Mouse (Mus musculus): ENCODE measurements at regions not wholly inside any gene's neighbourhood (a gene's known extent, or its start where the extent isn't known, plus 50 kb on each side); places are given as distances from the start of the nearest gene placed in this dataset.

DNA sequence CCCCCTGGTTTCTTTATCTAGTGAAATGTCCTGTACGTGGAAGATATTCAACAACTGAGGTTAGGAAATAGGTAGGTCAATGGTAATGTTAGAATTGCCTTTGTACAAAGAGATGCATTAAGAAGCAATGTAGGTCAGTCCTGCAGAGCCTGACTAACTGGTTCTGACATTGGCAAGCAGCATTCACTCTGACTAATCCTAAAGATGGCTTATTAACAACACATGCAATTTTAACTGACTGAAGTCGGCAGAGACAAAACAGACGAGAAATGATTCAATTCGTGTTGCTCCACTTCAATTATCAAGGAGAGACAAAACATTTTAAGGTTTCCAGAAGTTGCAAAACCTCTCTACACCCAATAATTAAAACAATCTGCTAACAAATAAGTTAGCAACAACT lies 470.0 kb upstream of the Cited2 start:
- DNase-seq (ENCODE audit: low spot score) (no peak), ATAC-seq (ENCODE audit: insufficient number of reproducible peaks, low FRiP score, low TSS enrichment, low read depth) (no peak)
- no peak overlapping the region for H3K4me2 ChIP-seq (ENCODE audit: low read depth, severe bottlenecking)
- no peak overlapping the region for H3K4me3 ChIP-seq (ENCODE audit: low read depth, low read length)
- peaks cover 7% of the 10 kb centered on the region; the same call in 1 of the 2 replicates for H3K4me1 ChIP-seq (ENCODE audit: control insufficient read depth, insufficient read depth, low read length)
- H3K9ac ChIP-seq (ENCODE audit: low read length): no peak overlapping the region
- H3K27ac ChIP-seq (replicated peaks; ENCODE audit: low read depth, low read length): no peak overlapping the region
- H3K9me3 ChIP-seq (ENCODE audit: control insufficient read depth, low read length): no peaks in the 10 kb centered on the region
- no peaks in the 10 kb centered on the region for H3K36me3 ChIP-seq (ENCODE audit: control insufficient read depth, insufficient read depth, low read length)
- no peaks in the 10 kb centered on the region for H3K27me3 ChIP-seq (ENCODE audit: control insufficient read depth, insufficient read depth, low read length)
- WGBS: 22% methylated on average over 4 of the region's 4 CpGs

DNA sequence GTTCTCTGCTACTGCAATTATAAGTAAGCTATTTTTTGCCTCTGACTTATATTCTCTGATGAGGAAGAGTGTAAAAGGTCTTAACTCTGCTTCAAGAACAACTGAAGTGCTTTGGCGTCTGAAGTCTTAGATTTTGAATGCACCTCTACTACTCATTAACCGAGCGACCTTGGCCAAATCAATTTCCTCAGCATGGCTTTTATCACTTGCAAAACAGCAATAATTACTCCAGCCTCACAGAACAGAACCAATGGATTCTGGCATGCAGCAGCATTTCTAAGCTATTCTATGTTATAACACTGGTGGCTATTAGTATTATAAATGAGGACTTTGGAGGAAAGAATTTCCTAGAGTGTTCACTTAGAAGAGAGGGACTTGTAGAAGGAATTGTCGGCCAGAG lies 462.9 kb upstream of the Cited2 start:
- DNase-seq (ENCODE audit: low spot score) (no peak), ATAC-seq (ENCODE audit: insufficient number of reproducible peaks, low FRiP score, low TSS enrichment, low read depth) (no peak)
- H3K4me1 ChIP-seq (ENCODE audit: control insufficient read depth, insufficient read depth, low read length): peaks cover 15% of the 10 kb centered on the region
- no peaks in the 10 kb centered on the region; the same call in 1 of the 2 replicates for H3K9me3 ChIP-seq (ENCODE audit: control insufficient read depth, low read length)
- no peaks in the 10 kb centered on the region for H3K36me3 ChIP-seq (ENCODE audit: control insufficient read depth, insufficient read depth, low read length)
- 28% methylated on average over 4 of the region's 4 CpGs for WGBS
- no peak overlapping the region for H3K9ac ChIP-seq (ENCODE audit: low read length)
- no peaks in the 10 kb centered on the region for H3K27me3 ChIP-seq (ENCODE audit: control insufficient read depth, insufficient read depth, low read length)
- H3K4me2 ChIP-seq (ENCODE audit: low read depth, severe bottlenecking): no peak overlapping the region
- no peak overlapping the region for H3K27ac ChIP-seq (replicated peaks; ENCODE audit: low read depth, low read length)
- no peak overlapping the region for H3K4me3 ChIP-seq (ENCODE audit: low read depth, low read length)

GRCm38 (mm10) chr10:17260615-17261014 lies 462.4 kb upstream of the Cited2 start:
- Histone ChIP-seq H3K4me2 (ENCODE audit: low read depth, severe bottlenecking) (no peak overlapping the region), H3K4me1 (ENCODE audit: control insufficient read depth, insufficient read depth, low read length) (peaks cover 15% of the 10 kb centered on the region), H3K4me3 (ENCODE audit: low read depth, low read length) (no peak overlapping the region), H3K9ac (ENCODE audit: low read length) (no peak overlapping the region), H3K9me3 (ENCODE audit: control insufficient read depth, low read length) (no peaks in the 10 kb centered on the region; the same call in 1 of the 2 replicates), H3K36me3 (ENCODE audit: control insufficient read depth, insufficient read depth, low read length) (no peaks in the 10 kb centered on the region), H3K27ac (replicated peaks; ENCODE audit: low read depth, low read length) (no peak overlapping the region), H3K27me3 (ENCODE audit: control insufficient read depth, insufficient read depth, low read length) (no peaks in the 10 kb centered on the region)
- ATAC-seq (ENCODE audit: insufficient number of reproducible peaks, low FRiP score, low TSS enrichment, low read depth) (no peak), DNase-seq (ENCODE audit: low spot score) (no peak)
- 41% methylated on average over 4 of the region's 4 CpGs for WGBS

GRCm38 (mm10) chr10:17261192-17261824 lies 461.7 kb upstream of the Cited2 start:
- DNase-seq (ENCODE audit: low spot score) (peak; percentile 70), ATAC-seq (ENCODE audit: insufficient number of reproducible peaks, low FRiP score, low TSS enrichment, low read depth) (peak; percentile 93)
- H3K36me3 ChIP-seq (ENCODE audit: control insufficient read depth, insufficient read depth, low read length): no peaks in the 10 kb centered on the region
- H3K9ac ChIP-seq (ENCODE audit: low read length): no peak overlapping the region
- no peaks in the 10 kb centered on the region; the same call in 1 of the 2 replicates for H3K9me3 ChIP-seq (ENCODE audit: control insufficient read depth, low read length)
- no peaks in the 10 kb centered on the region for H3K27me3 ChIP-seq (ENCODE audit: control insufficient read depth, insufficient read depth, low read length)
- no peak overlapping the region for H3K4me3 ChIP-seq (ENCODE audit: low read depth, low read length)
- 9% methylated on average over 4 of the region's 4 CpGs for WGBS
- H3K4me2 ChIP-seq (ENCODE audit: low read depth, severe bottlenecking): no peak overlapping the region
- peak overlapping the region; percentile 30; the same call in 1 of the 2 replicates for H3K27ac ChIP-seq (replicated peaks; ENCODE audit: low read depth, low read length)
- peaks cover 13% of the 10 kb centered on the region for H3K4me1 ChIP-seq (ENCODE audit: control insufficient read depth, insufficient read depth, low read length)

DNA sequence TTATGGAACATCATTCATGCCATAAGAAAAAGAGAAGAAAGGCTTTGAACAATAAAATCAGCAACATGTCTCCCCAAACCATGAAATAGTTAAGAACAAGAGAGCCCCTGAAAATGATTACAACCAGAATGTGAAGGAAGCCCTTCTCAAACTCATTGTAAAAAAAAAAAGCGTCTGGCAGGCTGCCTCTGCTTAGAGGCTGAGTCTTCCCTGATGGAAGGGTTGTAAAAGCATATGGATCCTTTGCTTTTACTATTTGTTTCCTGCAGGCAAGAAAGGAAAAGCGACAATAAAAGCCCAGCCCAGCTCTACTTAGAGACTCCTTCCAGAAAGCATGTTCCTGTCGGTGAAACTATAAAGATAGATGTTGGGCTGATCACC lies 461.2 kb upstream of the Cited2 start:
- Histone ChIP-seq H3K4me1 (ENCODE audit: control insufficient read depth, insufficient read depth, low read length) (peaks cover 10% of the 10 kb centered on the region), H3K4me2 (ENCODE audit: low read depth, severe bottlenecking) (no peak overlapping the region), H3K27ac (replicated peaks; ENCODE audit: low read depth, low read length) (peak overlapping the region; percentile 30; the same call in 1 of the 2 replicates), H3K27me3 (ENCODE audit: control insufficient read depth, insufficient read depth, low read length) (no peaks in the 10 kb centered on the region), H3K9ac (ENCODE audit: low read length) (no peak overlapping the region), H3K9me3 (ENCODE audit: control insufficient read depth, low read length) (no peaks in the 10 kb centered on the region; the same call in 1 of the 2 replicates), H3K4me3 (ENCODE audit: low read depth, low read length) (no peak overlapping the region), H3K36me3 (ENCODE audit: control insufficient read depth, insufficient read depth, low read length) (no peaks in the 10 kb centered on the region)
- WGBS: 11% methylated on average over 3 of the region's 3 CpGs
- ATAC-seq (ENCODE audit: insufficient number of reproducible peaks, low FRiP score, low TSS enrichment, low read depth) (peak; percentile 62), DNase-seq (ENCODE audit: low spot score) (no peak)

DNA sequence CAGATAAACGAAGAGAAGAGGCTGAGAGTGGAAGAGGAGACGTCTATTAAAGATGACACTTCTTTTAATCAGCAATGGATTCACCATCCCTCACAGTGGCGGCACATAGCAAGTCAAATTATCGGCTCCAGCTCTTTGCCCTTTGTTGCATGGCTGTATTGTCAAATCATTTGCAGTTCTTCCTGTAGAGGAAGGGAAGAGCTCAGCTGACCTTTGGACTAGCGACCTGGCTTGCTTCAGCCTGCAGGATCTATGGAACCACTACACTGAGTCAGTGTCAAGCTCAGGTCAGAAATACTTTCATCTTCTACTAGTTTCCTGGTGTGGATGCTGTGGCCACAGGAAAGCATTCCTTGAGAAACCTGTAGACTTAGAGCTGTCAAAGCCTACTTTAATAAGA lies 450.4 kb upstream of the Cited2 start:
- Histone ChIP-seq H3K9ac (ENCODE audit: low read length) (no peak overlapping the region), H3K4me1 (ENCODE audit: control insufficient read depth, insufficient read depth, low read length) (no peaks in the 10 kb centered on the region), H3K27me3 (ENCODE audit: control insufficient read depth, insufficient read depth, low read length) (no peaks in the 10 kb centered on the region), H3K4me3 (ENCODE audit: low read depth, low read length) (no peak overlapping the region), H3K9me3 (ENCODE audit: control insufficient read depth, low read length) (no peaks in the 10 kb centered on the region), H3K36me3 (ENCODE audit: control insufficient read depth, insufficient read depth, low read length) (no peaks in the 10 kb centered on the region), H3K27ac (replicated peaks; ENCODE audit: low read depth, low read length) (no peak overlapping the region), H3K4me2 (ENCODE audit: low read depth, severe bottlenecking) (no peak overlapping the region)
- ATAC-seq (ENCODE audit: insufficient number of reproducible peaks, low FRiP score, low TSS enrichment, low read depth) (no peak), DNase-seq (ENCODE audit: low spot score) (no peak)
- 80% methylated on average over 5 of the region's 5 CpGs for WGBS

GRCm38 (mm10) chr10:17273855-17274254 lies 449.2 kb upstream of the Cited2 start:
- no peaks in the 10 kb centered on the region for H3K4me1 ChIP-seq (ENCODE audit: control insufficient read depth, insufficient read depth, low read length)
- H3K4me3 ChIP-seq (ENCODE audit: low read depth, low read length): no peak overlapping the region
- ATAC-seq (ENCODE audit: insufficient number of reproducible peaks, low FRiP score, low TSS enrichment, low read depth) (no peak), DNase-seq (ENCODE audit: low spot score) (no peak)
- no peak overlapping the region for H3K27ac ChIP-seq (replicated peaks; ENCODE audit: low read depth, low read length)
- H3K9me3 ChIP-seq (ENCODE audit: control insufficient read depth, low read length): no peaks in the 10 kb centered on the region
- WGBS: 90% methylated on average over 3 of the region's 3 CpGs
- no peaks in the 10 kb centered on the region for H3K36me3 ChIP-seq (ENCODE audit: control insufficient read depth, insufficient read depth, low read length)
- no peak overlapping the region for H3K9ac ChIP-seq (ENCODE audit: low read length)
- no peaks in the 10 kb centered on the region for H3K27me3 ChIP-seq (ENCODE audit: control insufficient read depth, insufficient read depth, low read length)
- no peak overlapping the region for H3K4me2 ChIP-seq (ENCODE audit: low read depth, severe bottlenecking)

GRCm38 (mm10) chr10:17275214-17275613 lies 447.8 kb upstream of the Cited2 start:
- H3K27ac ChIP-seq (replicated peaks; ENCODE audit: low read depth, low read length): no peak overlapping the region
- no peaks in the 10 kb centered on the region for H3K36me3 ChIP-seq (ENCODE audit: control insufficient read depth, insufficient read depth, low read length)
- H3K4me2 ChIP-seq (ENCODE audit: low read depth, severe bottlenecking): no peak overlapping the region
- 86% methylated on average over 1 of the region's 1 CpGs for WGBS
- H3K4me3 ChIP-seq (ENCODE audit: low read depth, low read length): no peak overlapping the region
- ATAC-seq (ENCODE audit: insufficient number of reproducible peaks, low FRiP score, low TSS enrichment, low read depth) (no peak), DNase-seq (ENCODE audit: low spot score) (no peak)
- H3K4me1 ChIP-seq (ENCODE audit: control insufficient read depth, insufficient read depth, low read length): no peaks in the 10 kb centered on the region
- H3K9ac ChIP-seq (ENCODE audit: low read length): no peak overlapping the region
- no peaks in the 10 kb centered on the region for H3K9me3 ChIP-seq (ENCODE audit: control insufficient read depth, low read length)
- no peaks in the 10 kb centered on the region for H3K27me3 ChIP-seq (ENCODE audit: control insufficient read depth, insufficient read depth, low read length)

GRCm38 (mm10) chr10:17277911-17278310 lies 445.1 kb upstream of the Cited2 start:
- H3K4me2 ChIP-seq (ENCODE audit: low read depth, severe bottlenecking): no peak overlapping the region
- H3K27ac ChIP-seq (replicated peaks; ENCODE audit: low read depth, low read length): no peak overlapping the region
- no peaks in the 10 kb centered on the region for H3K4me1 ChIP-seq (ENCODE audit: control insufficient read depth, insufficient read depth, low read length)
- H3K9me3 ChIP-seq (ENCODE audit: control insufficient read depth, low read length): no peaks in the 10 kb centered on the region; the same call in 1 of the 2 replicates
- H3K27me3 ChIP-seq (ENCODE audit: control insufficient read depth, insufficient read depth, low read length): no peaks in the 10 kb centered on the region
- H3K9ac ChIP-seq (ENCODE audit: low read length): no peak overlapping the region
- no peaks in the 10 kb centered on the region for H3K36me3 ChIP-seq (ENCODE audit: control insufficient read depth, insufficient read depth, low read length)
- DNase-seq (ENCODE audit: low spot score) (no peak), ATAC-seq (ENCODE audit: insufficient number of reproducible peaks, low FRiP score, low TSS enrichment, low read depth) (no peak)
- no peak overlapping the region for H3K4me3 ChIP-seq (ENCODE audit: low read depth, low read length)
